Mouse (Mus musculus) embryonic fibroblast, embryonic 13.5 days (primary cell): ENCODE measurements around the gene Apoo.

Experiments used
- CTCF ChIP-seq: IDR thresholded peaks from 2 replicates; pipeline ENCODE4 v1.5.1; 2011; ENCODE audit warnings: mild to moderate bottlenecking, control low read depth, low read length, moderate library complexity, borderline replicate concordance; ENCODE audit not compliant: insufficient read depth
- POLR2A ChIP-seq: IDR thresholded peaks from 2 replicates; pipeline ENCODE4 v1.6.1; 2011; ENCODE audit warnings: low read depth, mild to moderate bottlenecking, control low read depth, low read length, moderate library complexity

- TF ChIP-seq POLR2A (peak; percentile 25; the same call in 1 of the 2 replicates), CTCF (peak; percentile 70; the same call in 1 of the 2 replicates)
These were observed at the start of gene Apoo, which contains the start of gene Fam90a1b for GRCm38 (mm10) chrX:94366670-94367241.
